Mouse (Mus musculus) E14TG2a.4 (cell line): ENCODE measurements around the gene Zfp3.

ENCODE experiments used
- H3K27me3 ChIP-seq: 2 replicates; pipeline ENCODE4 v1.6.1; 2014; ENCODE audit warnings: low read length, control low read depth; ENCODE audit not compliant: insufficient read depth
- H3K36me3 ChIP-seq: 2 replicates; pipeline ENCODE4 v1.6.1; 2014; ENCODE audit warnings: low read length, control low read depth; ENCODE audit not compliant: insufficient read depth
- H3K4me1 ChIP-seq: replicated peaks from 2 replicates; pipeline ENCODE4 v1.6.1; 2014; ENCODE audit warnings: low read depth, low read length, control low read depth
- H3K4me3 ChIP-seq: replicated peaks from 2 replicates; pipeline ENCODE4 v1.5.1; 2014; ENCODE audit warnings: mild to moderate bottlenecking, low read length
- H3K9me3 ChIP-seq: 2 replicates; pipeline ENCODE4 v1.6.1; 2014; ENCODE audit warnings: low read length, control low read depth
- CTCF ChIP-seq: conservative IDR thresholded peaks from 2 replicates; pipeline ENCODE4 v1.5.1; 2014; ENCODE audit warnings: low read length
- NANOG ChIP-seq: IDR thresholded peaks from 2 replicates; pipeline ENCODE4 v1.6.1; 2014; ENCODE audit warnings: borderline replicate concordance, low read length, mixed read lengths
- POU5F1 ChIP-seq: IDR thresholded peaks from 2 replicates; pipeline ENCODE4 v1.6.1; 2014; ENCODE audit warnings: low read length, borderline replicate concordance

Zfp3 gene

GRCm38 (mm10) chr11:70763936-70764808 lies at the start of gene Zfp3:
Zfp3 (plus strand) TSS chr11:70764209.
- Histone ChIP-seq H3K27me3 (no peaks in the 10 kb centered on the region), H3K4me1 (peaks cover 27% of the 10 kb centered on the region), H3K4me3 (peak within 1 kb of the TSS; percentile 87), H3K36me3 (no peaks in the 10 kb centered on the region), H3K9me3 (no peaks in the 10 kb centered on the region)
- TF ChIP-seq NANOG, result no peak
- no peak for TF ChIP-seq CTCF
- TF ChIP-seq POU5F1, result no peak

DNA sequence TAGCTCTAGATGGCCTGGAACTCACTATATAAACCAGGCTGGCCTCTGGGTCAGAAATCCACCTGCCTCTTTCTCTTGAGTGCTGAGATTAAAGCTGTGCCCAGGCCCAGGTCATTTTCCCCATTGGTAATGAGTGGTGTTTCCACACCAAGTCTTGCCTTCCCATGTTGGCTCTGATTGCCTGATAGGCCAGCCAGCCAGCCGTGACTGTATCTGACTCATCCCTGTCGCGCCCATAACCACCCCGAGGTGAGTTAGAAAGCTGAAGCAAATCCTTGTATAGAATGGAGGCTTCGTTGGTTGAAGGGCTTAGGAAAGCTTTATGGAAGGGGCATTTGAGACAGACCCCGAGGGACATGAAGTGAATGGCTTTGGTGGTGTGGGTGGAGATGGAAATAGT lies 48.2 kb upstream of the Zfp3 start:
- TF ChIP-seq POU5F1, result no peak
- no peak for TF ChIP-seq NANOG
- TF ChIP-seq CTCF, result no peak
- Histone ChIP-seq H3K4me1 (peaks cover 12% of the 10 kb centered on the region), H3K9me3 (no peaks in the 10 kb centered on the region), H3K27me3 (no peaks in the 10 kb centered on the region), H3K36me3 (peaks cover 77% of the 10 kb centered on the region), H3K4me3 (no peak overlapping the region)

GRCm38 (mm10) chr11:70718481-70718880 lies 45.5 kb upstream of the Zfp3 start:
- peaks cover 12% of the 10 kb centered on the region for H3K4me1 ChIP-seq
- TF ChIP-seq POU5F1, result no peak
- TF ChIP-seq NANOG, result no peak
- no peak for TF ChIP-seq CTCF
- peaks cover 75% of the 10 kb centered on the region for H3K36me3 ChIP-seq
- no peak overlapping the region for H3K4me3 ChIP-seq
- H3K9me3 ChIP-seq, result no peaks in the 10 kb centered on the region
- H3K27me3 ChIP-seq, result no peaks in the 10 kb centered on the region

GRCm38 (mm10) chr11:70720567-70720966 lies 43.4 kb upstream of the Zfp3 start:
- Histone ChIP-seq H3K36me3 (peaks cover 86% of the 10 kb centered on the region), H3K4me1 (peaks cover 15% of the 10 kb centered on the region), H3K4me3 (no peak overlapping the region), H3K9me3 (no peaks in the 10 kb centered on the region), H3K27me3 (no peaks in the 10 kb centered on the region)
- no peak for TF ChIP-seq CTCF
- TF ChIP-seq NANOG, result no peak
- no peak for TF ChIP-seq POU5F1

DNA sequence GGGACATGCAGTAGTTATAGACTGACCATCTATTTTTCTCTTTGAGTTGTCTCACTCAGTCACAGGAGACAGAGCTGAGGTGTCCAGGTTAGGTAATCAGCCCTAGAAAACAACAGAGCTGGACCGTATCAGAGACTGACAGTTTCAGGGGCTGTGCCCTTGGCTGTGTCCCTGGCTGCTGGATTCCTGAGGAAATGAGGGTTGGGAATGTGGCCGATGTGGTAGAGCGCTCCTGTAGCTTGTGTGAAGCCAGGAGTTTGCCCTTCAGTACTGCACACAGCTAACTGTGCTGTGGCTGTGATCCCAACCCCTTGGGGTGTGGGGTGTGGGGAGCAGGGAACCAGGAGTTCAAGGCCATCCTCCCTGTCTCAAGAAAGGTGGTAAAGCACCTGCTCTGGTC lies 42.9 kb upstream of the Zfp3 start:
- no peaks in the 10 kb centered on the region for H3K27me3 ChIP-seq
- H3K36me3 ChIP-seq, result peaks cover 88% of the 10 kb centered on the region
- H3K4me1 ChIP-seq, result peaks cover 17% of the 10 kb centered on the region
- no peak overlapping the region for H3K4me3 ChIP-seq
- TF ChIP-seq POU5F1, result no peak
- no peak for TF ChIP-seq CTCF
- no peak for TF ChIP-seq NANOG
- no peaks in the 10 kb centered on the region for H3K9me3 ChIP-seq

GRCm38 (mm10) chr11:70724706-70725105 lies 39.3 kb upstream of the Zfp3 start:
- Histone ChIP-seq H3K4me3 (no peak overlapping the region), H3K27me3 (no peaks in the 10 kb centered on the region), H3K36me3 (peaks cover 84% of the 10 kb centered on the region), H3K9me3 (no peaks in the 10 kb centered on the region), H3K4me1 (peaks cover 18% of the 10 kb centered on the region)
- TF ChIP-seq CTCF (no peak), POU5F1 (no peak), NANOG (no peak)

- H3K4me1 ChIP-seq, result peaks cover 18% of the 10 kb centered on the region
- H3K27me3 ChIP-seq, result no peaks in the 10 kb centered on the region
- H3K4me3 ChIP-seq, result peak overlapping the region; percentile 72
- no peaks in the 10 kb centered on the region for H3K9me3 ChIP-seq
- no peak for TF ChIP-seq CTCF
- TF ChIP-seq NANOG, result no peak
- no peak for TF ChIP-seq POU5F1
- H3K36me3 ChIP-seq, result peaks cover 65% of the 10 kb centered on the region
These were observed 37.4 kb upstream of the Zfp3 start for GRCm38 (mm10) chr11:70726585-70726984.

- TF ChIP-seq CTCF, result no peak
- TF ChIP-seq NANOG, result no peak
- TF ChIP-seq POU5F1, result no peak
These were observed 36.6 kb upstream of the Zfp3 start for GRCm38 (mm10) chr11:70727385-70727784.

GRCm38 (mm10) chr11:70730427-70731038 lies 33.5 kb upstream of the Zfp3 start:
- H3K4me1 ChIP-seq, result peaks cover 15% of the 10 kb centered on the region
- peaks cover 31% of the 10 kb centered on the region for H3K36me3 ChIP-seq
- no peak overlapping the region for H3K4me3 ChIP-seq
- H3K9me3 ChIP-seq, result no peaks in the 10 kb centered on the region
- no peaks in the 10 kb centered on the region for H3K27me3 ChIP-seq
- TF ChIP-seq NANOG (no peak), POU5F1 (no peak), CTCF (no peak)

More at GRCm38 (mm10) chr11:70727385-70727784, 36.6 kb upstream of the Zfp3 start:
- Histone ChIP-seq H3K27me3 (no peaks in the 10 kb centered on the region), H3K4me1 (peaks cover 18% of the 10 kb centered on the region), H3K4me3 (no peak overlapping the region), H3K36me3 (peaks cover 58% of the 10 kb centered on the region), H3K9me3 (no peaks in the 10 kb centered on the region)
